Mouse (Mus musculus): Measurements from ENCODE around the gene Osbpl6.

Gene Osbpl6

DNA sequence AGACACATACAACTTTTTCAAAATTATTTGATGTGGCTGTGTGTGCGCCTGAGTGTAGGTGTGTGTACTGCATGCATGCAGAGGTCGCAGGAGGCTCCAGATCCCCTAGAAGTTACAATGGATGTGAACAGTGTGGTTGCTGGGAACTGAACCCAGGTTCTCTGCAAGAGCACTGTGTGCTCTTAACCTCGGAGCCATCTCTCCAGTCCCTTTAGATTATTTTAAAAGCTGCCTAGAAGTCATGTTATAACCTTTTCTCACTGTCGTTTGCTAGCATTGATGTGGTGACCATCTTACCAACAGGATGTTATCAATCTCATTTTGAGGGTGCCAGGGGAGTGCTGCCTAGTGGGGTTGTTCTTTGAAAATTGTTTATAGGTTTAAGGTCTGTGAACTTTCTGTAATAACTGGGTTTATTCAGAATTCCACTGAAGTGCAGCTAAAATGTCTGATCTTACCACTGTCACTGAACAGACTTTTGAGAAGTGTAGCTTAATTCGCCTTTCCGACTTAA, 15.2 kb downstream of the Osbpl6 start:
- no peak for DNase-seq

GRCm38 (mm10) chr2:76426816-76427215, 20.5 kb downstream of the Osbpl6 start:
- DNase-seq: no peak

- DNase-seq: no peak
Observed at GRCm38 (mm10) chr2:76429318-76429717, 23.0 kb downstream of the Osbpl6 start.

DNA sequence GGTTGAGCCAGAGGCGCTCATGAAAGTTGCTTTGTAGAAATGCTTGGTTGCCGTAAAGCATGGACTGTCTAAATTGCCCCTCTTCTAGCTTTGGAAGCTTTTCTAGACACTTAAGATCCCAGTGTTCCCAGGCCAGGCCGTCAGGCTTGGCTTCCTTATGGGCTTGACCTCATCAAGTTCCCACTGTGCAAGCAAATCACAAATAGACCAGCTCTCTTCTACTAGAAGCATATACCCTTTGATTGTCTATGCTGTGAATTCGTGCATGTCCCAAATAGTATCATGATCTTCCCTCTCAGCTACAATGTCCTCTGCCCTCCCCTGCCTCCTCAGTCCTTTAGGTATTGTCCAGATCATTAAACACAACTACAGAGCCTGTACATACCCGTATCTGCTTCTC, 23.5 kb downstream of the Osbpl6 start:
- no peak for DNase-seq

GRCm38 (mm10) chr2:76430539-76430938, 24.2 kb downstream of the Osbpl6 start:
- DNase-seq: no peak

DNA sequence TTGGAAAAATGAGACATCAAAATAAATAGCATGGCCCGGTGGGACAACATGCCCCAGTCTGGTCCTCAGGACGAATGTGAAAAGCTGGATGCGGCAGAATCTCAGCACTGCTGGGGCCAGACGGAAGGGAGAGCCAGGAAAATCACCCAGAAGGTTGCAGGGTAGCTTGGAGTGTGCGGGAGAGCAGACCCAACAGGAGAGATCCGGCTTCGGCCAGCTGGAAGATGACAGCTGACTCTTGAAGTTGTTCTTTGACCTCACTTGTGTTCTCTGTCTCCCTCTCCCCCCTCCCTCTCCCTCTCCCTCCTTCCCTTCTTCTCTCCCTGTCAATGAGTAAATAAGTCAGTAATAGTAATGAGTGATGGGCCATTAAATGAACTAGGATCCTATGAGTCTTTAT, 27.9 kb downstream of the Osbpl6 start:
- DNase-seq: no peak

DNA sequence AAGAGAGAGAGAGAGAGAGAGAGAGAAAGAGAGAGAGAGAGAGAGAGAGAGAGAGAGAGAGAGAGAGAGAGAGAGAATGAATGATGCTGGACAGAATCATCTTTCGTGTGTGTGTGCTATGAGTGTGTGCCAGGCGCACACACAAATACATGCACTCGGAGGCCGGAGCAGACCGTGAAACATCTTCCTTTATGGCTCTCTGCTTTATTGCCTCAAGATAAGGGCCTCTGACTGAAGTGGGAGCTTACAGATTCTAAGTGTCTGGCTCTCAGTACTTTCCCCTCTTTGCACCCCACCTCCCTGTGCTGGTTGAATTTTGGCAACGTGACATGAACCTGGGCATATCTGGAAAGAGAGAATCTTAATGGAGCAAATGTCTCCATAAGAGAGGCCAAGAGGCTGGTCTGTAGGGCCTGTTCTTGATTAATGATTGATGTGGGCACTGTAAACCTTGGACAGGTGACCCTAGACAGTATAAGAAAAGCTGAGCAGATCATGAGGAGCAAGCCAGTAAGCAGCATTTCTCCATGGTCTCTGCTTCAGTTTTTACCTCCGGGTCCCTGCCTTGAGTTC, 29.4 kb downstream of the Osbpl6 start:
- DNase-seq: no peak

DNA sequence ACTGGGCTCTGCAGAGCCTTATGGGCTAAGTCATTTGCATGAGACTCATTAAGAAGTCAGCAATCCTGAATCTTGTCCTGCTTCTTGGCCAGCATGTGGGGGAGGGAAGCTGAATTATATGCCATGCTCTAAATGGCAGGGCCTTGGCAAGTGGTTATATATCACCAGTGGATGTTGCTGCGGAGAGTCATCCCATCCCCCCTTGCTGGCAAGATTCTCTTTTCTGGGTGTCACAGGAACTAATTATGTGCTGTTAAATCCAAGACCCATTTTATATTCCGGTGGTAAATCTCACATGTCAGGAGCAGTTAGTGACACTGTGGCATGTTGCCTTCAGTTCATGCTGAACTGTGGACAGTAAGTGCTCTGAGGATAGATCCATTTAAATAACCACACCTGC, 31.1 kb downstream of the Osbpl6 start:
- peak; percentile 10 to 19 for DNase-seq

DNA sequence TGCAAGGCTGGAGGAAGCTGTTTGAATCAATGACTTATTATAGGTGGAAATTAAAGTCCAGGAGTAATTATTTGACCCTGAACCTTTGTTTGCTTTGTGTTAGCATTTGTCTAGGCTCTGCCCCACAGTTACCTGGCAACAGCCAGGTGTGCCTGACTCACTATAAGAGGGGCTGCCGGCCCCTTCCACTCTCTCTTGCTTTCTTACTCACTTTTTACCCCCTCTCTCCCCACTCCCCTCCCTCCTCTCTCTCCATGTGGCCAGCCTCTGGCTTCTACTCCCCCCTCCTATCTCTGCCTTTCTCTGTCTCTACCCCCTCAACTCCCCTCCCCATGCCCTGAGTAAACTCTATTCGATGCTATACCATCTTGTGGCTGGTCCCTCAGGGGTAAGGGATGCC, 33.2 kb downstream of the Osbpl6 start:
- DNase-seq: no peak

- no peak for DNase-seq
Observed at GRCm38 (mm10) chr2:76442086-76442485, 35.8 kb downstream of the Osbpl6 start.

DNA sequence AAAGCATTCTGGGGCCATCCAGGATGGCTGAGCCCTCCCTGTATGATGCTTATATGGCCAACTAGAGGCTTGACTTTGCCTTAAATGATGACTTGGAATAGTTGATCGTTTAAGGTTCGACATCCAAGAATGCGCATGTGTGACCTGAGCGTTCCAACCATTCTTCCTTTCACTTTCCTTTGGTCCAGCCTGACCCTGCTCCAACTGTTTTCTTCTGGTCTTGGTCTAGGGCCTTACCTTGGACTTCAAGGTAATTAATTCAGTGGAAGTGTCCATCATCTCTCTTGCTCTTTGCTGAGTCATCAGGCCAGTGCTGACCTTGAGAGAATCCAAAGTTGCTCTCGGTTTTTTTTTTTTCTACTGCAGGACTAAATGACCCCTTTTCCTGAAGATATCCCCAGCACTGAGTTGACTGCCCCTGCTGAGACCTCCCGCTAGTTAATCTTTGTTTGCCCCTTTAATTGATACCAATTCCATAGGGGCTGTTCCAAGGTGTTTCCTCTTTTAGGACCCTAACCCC, 43.6 kb downstream of the Osbpl6 start:
- no peak for DNase-seq

DNA sequence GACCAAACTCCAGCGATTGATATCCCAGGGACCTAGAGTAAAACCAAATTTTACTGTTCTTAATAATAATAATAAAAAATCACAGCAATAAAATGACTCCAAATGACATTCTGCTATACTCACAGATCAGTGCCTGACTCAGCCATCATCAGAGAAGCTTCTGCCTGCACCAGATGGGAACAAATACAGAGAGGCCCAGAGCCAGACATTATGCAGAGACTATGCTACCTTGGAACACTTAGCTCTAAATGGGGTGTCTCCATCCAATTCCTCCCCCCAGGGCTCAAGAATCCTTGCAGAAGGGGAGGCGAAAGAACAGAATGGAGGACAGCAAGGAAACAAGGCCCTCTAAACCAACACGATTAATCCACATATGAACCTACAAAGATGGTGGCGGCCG, 60.4 kb downstream of the Osbpl6 start:
- DNase-seq: no peak

DNA sequence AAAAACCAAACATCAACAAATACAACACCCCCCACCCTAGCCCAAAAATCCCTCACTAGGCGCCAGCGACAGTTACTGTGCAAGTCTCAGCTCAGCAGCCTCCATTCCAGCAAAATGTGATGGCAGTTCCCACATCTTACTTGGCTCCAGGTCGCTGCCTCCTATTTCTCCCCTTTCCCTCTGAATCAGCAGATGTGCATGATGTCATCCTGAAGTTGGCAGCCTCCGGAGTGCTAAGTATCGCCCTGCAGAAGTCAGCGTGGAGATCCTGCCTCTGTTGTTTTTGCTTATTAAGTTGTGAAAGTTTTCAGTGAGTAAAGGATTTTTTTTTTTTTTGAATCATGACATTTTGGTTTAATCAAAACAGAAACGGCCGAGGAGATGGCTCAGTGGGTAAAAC, 61.9 kb downstream of the Osbpl6 start:
- DNase-seq: peak in 1 of 2 experiments; percentile 6

GRCm38 (mm10) chr2:76469091-76469750, 62.9 kb downstream of the Osbpl6 start:
- no peak for DNase-seq

DNA sequence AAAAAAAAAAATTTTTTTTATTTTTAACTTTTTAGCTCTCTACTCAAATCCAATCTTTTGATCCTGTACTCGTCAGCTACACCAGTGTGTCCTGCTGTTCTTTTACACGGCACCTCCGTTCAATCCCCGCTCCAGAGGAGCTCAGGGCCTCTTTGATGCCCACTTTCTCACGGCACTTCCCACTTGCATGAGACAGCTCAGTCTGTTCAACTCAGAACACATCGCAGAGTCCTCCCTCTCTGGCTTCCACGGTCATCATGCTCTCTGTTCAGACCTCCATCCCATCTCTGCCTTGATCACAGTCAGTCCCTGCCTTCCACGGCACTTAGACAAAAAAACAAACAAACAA, 63.4 kb downstream of the Osbpl6 start:
- DNase-seq: no peak

DNA sequence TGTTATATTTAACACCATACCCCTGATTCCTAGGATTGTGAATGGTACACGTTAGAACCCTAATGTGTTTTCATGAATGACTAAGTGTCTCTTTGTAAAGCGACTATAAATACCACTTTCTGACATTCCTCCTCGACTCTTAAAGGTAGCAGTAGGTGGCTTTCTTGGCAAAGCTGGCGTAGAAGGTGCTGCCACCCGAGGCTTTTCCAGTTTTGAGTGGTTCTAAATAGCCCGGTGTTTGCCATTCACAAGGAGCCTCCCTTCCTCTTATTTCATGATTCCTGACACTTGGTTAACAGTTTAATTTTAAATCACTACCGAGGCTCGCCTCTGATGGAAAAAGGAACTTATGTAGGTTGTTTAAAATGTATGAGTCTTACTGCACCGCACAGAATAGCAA, 64.1 kb downstream of the Osbpl6 start:
- no peak for DNase-seq

- DNase-seq: no peak
Observed at GRCm38 (mm10) chr2:76475788-76476187, 69.5 kb downstream of the Osbpl6 start.

- no peak for DNase-seq
Observed at GRCm38 (mm10) chr2:76488764-76489163, 82.5 kb downstream of the Osbpl6 start.

GRCm38 (mm10) chr2:76490198-76490597, 83.9 kb downstream of the Osbpl6 start:
- no peak for DNase-seq

DNA sequence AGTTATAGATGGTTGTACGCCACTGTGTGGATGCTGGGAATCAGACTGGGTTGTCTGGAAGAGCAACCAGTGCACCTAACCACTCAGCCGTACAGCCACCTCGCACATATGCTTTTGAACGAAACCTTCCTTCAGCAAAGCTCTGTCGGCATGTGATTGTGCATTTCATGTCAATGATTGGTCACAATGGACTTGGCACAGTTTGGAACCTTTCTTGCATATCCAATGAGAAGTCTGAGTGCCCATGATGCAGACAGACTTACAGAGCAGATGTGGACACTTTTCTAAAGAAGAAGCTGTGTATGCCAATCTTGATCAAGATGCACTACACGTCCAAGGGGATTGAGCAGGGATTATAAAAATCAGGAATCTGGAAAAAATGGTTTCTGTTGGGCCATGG, 85.1 kb downstream of the Osbpl6 start:
- no peak for DNase-seq

- no peak for DNase-seq
Observed at GRCm38 (mm10) chr2:76492224-76492623, 85.9 kb downstream of the Osbpl6 start.

- DNase-seq: no peak
Observed at GRCm38 (mm10) chr2:76496006-76496748, 89.9 kb downstream of the Osbpl6 start.

DNA sequence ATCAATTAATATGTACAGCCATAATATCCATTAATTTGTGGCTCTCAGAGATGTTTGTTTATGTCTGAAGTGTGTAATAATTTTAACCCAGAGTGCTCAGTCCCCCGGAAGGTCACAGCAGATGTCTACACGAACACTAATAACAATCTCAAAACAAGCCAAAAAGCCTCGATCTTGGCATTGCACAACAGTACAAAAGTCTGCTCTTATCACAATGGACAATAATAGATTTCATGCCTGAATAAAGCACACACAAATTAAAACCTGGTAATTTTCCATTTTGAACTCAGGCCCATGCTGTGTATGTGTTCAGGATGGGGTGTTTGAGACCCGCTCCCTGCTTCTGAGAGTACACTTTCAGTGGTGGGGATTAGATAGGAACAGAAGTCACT, 90.4 kb downstream of the Osbpl6 start:
- no peak for DNase-seq

DNA sequence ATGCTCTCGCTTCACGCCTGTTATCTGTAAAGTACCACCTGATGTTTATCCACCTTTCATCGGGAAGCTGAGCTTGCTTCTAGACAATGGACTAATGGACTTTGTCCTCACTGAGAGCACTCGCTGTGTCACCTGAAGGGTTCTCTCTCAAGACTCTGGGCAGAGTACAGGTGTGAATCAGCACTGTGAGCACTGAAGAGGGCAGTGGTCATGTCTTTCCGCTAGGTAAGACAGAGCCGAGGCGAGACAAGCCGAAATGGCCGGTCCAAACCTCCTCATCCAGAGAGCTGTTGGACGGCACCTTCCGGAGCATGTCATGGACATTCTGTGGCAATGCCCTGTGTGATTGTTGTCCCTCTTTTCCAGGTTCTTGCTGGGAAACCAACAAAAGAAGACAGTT, 92.6 kb downstream of the Osbpl6 start:
- no peak for DNase-seq

Data from cerebellum, postnatal 14 days (tissue).